Mouse (Mus musculus) brain, embryonic 18.5 days (tissue): ENCODE results near the gene Vav2.

Source experiments
- DNase-seq: peaks from one replicate; pipeline ENCODE4 v3.0.0-alpha.2; 2012; ENCODE audit warnings: low read depth, low spot score

Gene Vav2

DNA sequence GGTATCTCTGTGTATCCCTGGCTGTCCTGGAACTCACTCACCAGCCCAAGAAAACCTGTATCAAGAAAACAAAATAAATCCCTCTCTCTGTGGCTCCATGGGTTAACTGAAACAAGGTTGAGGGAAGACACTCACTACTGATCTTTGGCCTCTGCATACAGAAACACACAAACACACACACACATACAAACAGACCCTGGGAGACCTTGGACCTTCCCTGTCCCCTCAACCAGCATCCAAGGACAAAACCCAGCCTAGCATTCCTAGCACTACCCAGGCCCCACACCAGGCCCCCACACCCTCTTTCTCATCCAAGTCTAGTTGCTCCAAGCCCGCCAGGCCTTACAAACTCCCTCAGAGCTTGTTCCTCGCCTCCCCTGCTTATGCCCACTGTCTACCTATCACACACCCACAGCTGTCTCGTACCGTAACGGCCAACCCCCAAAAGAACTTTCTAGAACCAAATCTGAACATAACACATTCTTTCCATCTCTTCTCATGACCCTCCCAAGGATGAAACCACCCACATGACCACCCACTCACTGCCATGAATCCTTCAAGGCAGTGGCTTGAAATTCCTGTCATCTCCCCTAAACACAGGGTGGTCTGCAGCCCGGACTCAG, 16.2 kb downstream of the Vav2 start:
- DNase-seq, result no peak

DNA sequence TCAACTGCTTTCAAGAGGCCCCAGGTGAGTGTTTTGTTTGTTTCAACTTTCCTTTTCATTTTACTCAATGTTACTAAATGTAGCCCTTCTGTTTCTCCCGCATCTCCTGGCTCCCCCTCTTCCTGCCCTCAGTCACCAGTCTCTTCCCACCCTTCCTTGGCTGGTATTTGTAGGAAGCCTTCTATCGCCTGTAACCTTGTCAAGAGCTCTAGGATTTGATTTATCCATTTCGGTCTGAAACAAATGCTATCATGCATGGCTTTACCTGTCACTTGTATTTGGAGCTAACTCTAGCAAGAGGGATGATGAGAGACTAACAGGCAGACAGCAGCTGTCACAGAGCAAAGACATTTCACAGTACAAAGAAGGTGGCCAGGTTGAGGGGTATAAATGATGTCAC, 18.6 kb downstream of the Vav2 start:
- no peak for DNase-seq

DNA sequence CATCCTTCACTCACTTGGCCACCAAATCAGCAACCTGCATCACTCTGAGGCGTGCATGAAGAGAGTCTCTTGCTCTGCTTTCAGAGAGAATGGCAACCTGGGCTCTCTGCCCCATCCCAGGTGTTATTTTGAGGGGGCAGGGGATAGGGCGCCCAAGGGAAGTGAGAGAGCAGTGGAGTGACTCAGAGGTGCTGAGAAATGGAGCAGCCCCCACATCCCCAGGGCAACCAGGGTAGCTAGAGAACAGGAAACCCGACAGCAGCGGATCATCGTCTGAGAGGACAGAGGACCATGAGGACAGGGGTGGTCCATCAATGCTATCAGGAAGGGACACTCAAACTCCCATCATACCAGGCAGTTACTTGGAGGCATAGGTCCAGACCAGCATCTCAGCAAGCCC, 19.9 kb downstream of the Vav2 start:
- no peak for DNase-seq

DNA sequence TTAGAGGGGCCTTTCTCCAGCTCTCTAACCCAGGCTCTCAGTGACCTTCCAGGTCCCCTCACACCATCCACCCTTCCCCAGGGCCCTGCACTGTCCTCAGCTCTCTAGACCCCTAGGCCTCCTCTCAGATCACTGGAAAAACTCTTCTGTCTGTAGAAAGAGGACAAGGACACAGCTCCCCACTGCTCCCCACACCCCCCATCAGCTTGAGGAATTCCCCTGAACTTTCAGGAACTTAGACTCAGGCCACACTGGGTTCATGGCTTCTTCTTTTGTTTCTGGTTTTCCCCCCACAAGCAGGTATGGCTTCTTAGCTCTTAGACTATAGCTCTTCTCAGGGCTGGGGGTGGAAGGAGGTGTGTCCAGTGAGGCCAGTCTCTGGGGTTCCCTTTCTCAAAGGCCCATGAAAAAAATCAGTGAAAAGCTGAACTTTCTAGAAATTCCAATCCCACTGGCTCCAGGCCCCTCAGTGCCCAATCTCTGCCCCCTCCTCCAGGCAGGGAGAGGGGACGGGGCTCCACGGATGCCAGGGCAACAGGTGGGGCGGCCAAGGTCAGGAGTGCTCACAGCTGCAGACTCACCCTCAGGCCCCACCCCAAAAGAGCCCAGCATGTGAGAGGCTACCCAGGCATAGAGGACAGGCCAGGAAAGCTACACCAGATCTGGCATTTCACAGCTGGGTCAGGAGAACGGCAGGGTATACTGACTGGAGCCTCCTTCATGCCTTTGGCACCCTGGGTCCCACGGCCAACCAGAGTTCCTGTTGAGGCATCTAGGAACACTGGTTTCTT, 21.5 kb downstream of the Vav2 start:
- no peak for DNase-seq

DNA sequence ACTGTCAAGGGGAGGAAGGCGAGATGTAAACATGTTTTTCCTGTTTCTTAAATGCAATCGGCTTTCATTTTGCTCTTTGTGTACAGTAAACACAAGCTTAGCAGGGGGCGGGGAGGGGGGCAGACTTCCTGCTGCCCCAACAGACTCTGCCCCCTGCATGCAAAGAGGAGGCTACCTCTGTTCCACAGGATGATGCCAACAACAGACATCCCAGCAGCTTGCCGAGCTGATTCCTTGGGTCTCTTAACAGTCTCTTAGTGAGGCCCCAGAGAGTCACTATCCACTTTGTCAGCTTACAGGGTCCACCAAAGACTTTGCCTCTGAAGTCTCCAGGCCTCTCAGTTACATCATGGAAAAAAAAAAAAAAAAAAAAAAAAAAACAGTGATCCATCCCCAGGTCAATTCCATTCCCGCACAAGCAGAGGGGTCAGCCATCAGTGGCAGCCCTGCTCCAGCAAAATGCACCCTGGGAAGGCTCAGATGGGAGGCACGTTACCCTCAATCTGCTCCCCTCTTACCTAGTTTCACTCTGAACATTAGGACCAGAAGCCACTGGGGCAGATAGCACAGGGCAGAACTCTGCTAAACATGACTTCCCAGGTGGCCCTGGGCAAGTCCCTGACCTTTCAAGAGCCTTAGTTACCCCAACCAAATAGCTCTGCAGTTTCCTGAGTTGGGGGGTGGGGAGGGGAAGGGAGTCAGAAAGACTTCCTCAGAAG, 22.3 kb downstream of the Vav2 start:
- no peak for DNase-seq

DNA sequence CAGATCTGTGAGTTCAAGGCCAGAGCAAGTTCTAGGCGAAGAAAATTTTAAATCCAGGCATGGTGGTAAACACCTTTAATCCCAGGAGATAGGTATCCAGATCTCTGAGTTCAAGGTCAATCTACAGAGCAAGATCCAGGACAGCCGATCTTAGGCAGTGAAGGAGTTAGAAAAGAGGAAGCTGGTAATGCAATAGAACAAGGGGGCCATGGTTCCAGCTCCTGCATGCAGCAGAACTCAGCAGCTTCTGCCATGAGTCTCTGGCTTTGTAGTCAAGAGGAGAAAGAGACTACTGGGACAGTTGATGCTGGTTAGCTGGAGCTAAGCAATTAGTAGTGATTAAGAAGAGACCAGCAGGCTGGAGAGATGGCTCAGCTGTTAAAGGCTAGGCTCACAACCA, 25.3 kb downstream of the Vav2 start:
- no peak for DNase-seq

DNA sequence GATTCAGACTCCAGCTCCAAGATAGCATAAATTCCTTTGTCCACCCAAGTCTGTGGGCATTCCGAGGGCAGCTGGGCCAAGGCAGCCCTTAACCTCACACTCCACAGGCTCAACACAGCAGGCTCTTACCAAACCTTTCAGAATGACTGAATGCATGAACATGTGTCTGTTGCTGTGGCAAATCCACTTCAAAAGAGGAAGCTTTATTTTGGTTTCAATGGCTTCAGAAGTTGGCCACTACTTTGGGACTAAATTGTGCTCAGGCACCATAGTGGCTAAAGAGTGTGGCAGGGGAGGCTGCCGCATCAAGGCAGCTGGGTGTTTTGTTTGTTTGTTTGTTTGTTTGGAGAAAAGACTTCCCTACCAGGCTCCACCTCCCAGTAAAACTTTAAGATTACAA, 26.8 kb downstream of the Vav2 start:
- no peak for DNase-seq

DNA sequence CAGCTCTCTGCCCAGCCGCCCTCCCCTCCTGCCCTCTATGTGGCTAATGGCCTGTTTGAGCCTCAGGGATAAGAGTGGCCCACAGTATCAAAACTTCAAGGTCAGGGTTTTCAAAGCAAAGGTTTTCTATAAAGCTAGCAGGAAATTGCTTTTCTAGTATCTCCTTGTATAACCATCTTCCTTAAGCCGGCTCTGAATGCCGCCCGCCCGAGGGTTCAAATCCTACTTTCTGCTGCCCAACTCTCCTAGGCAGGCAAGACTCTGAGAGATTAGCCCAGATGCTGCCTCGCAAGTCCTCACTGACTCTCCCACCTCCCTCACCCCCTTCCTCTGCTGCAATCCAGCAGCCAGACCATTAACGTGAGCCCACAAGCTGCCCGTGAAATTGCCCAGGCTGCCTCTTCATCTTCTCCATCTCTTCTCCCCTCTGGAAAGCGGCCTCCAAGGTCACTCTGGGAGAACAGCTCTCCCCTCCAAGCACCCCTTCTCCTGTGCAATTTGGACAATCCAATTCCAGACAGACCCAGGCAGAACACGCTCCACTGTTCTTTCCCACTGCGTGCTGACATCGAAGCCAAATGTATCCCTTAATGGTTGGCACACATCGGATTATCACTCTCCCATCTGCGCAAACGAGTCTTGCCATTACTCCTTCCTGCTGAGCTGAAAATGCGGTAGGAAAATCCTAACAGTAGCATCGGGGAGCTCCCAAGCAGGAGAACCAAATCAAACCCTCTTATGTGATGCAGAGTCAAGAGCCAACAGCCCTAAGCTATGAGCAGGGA, 30.0 kb downstream of the Vav2 start:
- no peak for DNase-seq

DNA sequence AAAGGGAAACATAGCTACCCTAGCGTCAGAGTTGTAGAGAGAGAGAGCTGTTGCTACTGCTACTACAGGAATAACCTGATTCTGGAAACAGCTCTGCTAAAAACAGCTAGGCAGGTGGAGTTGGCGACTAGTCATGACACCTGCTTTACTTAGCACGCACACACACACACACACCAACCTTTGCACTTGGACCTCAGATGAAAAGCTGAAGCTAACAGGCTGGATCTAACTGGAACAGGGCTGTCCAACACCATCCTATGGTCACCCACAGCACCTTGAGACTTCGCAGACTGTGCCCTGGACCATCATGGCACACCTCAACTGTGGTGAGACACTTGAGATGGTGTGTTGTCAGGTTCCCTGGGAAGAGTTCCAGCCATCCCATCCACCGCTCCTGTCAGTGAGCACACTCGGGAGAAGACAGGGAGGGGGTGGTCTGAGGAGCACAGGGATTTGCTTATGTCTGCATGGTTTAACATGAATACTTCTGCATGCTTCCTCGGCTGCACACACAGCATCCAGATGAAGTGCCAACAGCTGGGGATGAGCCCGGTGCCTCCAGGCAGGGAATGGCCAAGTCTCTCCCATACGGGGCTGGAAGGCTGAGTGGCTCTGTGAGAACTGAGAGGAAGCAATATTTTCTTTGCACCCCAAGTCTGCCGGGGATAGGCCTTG, 32.5 kb downstream of the Vav2 start:
- DNase-seq, result no peak

DNA sequence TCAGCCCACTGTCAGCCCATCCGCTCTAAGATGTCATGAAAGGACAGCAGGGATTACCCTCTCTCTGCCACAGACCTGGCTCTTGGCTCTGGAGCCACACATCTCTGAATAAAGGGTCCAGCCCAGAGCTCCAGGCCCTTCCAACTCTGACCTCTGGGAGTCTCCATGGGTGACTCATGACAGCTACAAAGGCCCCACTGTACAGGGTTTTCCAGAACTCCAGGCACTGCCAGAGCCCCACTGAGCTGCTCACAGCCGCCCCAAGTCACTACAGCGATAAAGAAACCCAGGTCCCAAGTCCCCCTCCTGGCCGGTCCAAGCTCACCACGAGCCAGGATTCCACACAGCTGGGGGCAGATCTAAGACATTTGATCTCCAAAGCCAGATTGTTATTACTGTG, 34.6 kb downstream of the Vav2 start:
- no peak for DNase-seq

DNA sequence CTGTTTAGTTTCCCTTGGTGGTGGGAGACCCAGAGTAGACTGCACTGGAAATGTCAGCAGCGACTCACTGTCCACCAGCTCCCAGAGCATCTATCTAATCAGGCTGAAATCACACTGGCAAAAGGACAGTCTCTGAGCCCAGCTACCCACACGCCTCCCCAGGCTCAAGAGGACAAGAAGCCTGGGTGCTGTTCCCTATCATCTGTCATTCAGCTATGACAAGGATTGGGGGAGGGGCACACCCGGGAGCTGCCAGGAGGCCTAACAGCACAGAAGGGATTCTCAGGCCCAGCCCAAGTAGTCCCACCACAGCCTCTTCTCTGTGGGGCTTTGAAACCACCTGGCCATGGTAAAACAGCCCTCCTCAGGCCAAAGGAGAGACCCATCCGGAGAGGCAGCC, 36.1 kb downstream of the Vav2 start:
- no peak for DNase-seq

DNA sequence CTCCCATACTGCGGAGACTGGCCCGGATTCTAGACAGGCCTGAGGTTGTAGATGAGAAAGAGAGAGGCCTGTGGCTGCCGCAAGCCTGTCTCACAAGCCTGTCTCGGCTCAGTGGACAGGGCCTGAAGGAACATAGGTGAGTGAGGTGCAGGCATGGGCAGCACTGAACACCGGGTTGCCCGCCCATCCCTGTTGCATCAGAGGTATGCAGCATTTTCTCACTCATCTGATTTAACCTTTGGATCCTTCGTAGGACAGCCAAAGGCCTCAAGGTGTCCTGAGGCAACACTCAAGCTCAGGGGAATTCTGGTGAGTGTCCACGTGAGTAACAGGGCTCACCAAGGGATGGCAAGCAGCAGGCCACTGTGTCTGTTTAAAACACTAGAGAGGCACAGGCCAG, 36.5 kb downstream of the Vav2 start:
- no peak for DNase-seq

DNA sequence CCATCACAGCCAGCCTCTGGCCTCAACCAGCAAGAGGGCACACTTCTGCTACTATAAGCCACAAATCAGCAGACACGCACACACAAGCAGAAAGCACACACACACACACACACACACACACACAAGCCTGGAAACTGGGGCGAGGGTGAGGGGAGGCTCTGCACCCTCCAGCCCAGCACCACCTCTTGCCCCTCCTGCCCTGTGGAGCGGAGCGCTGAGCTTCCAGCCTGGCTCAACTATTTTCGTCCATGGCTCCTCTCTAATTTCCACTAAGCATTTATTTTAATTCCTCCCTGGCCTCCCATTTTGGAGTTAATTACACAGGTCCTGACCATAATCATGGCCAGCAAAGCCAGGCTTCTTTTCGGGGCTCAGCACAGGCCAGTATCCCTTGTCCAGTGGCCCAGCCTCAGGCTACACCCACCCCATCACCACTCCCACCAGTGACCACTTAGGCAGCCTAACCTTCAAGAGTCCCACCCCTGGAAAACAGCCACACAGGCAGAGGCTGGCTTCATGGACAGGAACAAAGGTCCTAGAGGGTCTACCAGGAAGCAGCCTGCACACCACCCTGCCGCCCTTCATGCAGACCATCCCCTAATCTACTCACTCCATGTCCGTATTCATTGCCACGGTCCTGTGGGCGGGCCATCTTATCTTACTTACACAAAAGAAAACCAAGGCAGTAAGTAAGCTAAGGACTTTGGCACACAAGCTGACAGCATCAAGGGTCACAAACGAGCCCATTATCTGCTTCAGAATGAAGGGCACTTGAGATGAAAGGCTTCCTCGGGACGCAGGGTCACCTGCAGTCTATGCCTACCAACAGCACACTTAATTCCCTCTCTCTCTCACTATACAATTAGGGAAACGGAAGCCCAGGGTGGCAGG, 37.3 kb downstream of the Vav2 start:
- no peak for DNase-seq

DNA sequence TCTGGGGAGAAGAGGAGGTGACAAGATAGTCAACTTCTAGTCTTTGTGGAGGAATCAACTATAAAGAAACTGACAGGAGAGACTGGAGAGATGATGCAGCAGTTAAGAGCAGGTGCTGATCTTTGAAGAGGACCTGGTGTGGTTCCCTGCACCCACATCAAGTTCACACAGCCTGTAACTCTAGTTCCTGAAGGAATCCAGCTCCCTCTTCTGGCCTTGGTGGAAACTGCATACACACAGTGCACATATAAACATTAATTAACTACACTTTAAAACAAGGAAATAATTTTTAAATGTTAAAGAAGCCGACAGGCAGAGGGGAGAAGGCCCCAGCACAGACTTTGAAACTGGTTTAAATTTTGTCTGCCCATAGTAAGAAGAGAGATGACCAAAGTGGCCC, 39.6 kb downstream of the Vav2 start:
- no peak for DNase-seq

DNA sequence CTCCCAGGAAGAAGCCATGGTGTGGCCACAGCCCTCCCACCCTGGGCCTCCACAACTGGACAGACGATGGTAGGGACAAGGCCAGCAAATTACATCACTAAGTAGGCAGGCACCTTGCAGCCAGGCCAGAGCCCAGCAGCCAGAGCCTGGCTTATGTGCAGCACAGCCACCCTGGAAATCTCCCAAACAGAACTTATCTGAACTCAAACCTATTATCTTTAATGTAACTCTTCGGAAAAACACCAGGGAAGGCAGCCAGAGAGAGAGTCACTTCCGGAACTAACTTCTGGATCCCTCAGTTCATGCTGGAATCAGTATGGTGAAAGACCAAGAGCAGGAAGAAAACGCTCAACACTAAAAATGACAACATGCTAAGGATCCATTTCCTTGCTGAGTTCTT, 45.1 kb downstream of the Vav2 start:
- no peak for DNase-seq

DNA sequence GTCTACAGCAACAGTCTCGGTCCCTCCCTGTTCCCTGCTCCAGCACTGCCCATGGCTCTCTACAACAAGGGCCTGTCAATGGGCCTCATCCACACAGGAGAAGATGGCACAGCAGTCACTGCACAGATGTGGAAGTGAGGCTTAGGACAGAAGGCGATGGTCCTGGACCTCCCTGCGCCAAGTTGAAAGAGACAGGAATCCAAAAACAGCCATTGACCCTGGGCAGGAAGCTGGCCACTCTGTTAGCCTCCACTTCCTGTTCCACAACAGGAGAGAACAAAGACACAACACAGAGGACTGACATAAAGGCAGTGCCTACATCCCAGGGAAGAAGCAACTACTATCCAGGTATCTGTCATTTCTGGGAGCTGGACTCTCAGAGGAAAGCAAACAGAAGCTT, 45.6 kb downstream of the Vav2 start:
- DNase-seq, result no peak

DNA sequence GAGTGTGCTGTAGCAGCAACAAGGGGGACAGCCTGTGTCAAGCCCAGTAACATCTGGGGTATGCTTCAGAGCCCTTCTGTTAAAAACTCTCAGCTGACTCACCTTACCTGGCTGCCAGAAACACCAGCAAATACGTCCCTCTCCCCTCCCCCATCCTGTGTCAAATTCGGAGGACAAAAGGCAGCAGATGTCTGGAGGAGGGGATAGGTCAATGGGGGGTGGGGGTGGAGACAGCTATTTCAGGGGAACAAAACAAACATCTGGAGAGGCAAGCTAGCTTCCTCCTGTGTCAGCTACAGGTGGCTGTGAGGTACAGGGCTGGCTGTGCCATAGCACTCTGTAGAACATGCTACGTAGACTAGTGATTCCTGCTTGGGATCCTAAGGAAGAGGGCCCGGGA, 49.0 kb downstream of the Vav2 start:
- no peak for DNase-seq

DNA sequence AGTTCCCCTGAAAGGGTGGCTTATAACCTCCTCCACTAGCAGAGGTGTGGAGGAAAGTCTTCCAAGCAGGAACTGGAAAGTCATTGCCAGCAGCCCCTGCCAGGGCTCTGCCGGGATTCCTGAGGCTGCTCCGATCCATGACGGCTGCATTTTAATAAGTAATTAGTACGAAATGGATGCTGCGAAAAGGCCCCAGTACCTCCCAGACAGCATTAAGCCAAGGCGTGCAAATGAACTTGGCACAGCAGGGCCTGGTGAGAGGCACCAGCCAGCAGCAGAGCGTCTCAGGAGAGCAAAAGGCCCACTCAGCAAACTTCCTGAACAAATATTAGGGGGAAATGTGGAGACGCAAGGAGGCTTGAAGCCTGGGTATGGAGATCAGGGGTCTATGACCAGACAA, 49.7 kb downstream of the Vav2 start:
- no peak for DNase-seq

DNA sequence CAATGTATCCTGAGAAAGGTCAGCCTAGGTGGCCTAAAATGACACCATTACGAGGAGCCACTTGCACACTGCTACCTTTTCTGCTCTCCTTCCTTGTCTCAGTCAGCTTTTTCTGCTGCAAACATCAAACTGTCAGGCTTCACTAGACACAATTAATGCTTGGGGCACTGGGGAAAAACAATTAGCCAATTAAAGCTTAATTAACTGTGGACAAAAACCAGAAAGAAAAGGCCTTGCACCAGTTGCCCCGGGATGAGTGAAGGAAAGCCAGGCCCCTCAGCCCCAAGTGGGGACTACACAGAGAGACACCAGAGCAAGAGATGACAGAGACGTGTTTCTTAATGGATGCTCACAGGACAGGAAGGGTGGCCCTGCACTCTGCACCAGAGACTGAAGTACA, 51.7 kb downstream of the Vav2 start:
- no peak for DNase-seq

DNA sequence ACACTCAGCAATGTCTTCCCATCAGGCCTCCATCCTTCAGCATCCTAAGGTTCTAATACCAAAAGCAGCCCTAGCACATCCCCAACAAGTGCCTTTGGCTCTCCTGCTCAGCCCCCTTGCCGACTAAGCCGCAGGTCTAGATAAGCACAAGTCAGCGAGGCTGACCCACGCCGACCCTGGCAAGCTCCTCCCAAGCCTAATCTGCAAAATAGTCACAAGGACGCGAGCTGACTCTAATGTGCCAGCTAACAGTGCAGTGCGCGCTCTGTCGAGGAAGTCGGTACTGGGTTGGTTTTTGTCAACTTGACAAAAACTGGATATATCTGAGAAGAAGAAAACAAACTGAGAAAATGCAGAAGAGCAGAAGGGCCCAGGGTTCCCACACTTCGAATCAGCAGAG, 53.5 kb downstream of the Vav2 start:
- DNase-seq, result no peak

DNA sequence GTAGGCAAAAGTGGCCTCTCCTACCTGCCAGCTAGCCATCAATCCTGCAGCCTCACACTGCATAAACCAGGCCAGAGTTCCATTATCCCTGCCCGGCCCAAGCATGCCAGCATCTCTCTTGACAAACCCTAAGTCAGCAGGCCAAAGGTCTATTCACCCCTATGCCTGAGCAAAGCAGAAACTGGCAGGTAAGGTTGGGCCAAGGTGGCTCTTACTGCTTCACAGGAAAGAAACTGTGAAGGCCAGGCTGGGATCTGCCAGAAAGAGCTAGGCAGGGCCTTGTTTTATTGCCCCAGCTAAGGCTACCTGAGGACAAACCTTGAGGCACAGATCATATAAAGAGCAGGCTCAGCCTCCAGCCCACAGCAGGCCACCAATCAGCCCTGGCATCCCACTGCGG, 55.4 kb downstream of the Vav2 start:
- DNase-seq, result no peak
